Mouse (Mus musculus) erythroblast, adult 5-6 weeks (primary cell): ENCODE results near the gene Gm21964. TPM values are rescaled to one million over a fixed set of nuclear protein-coding genes. Genes with fewer than 3 reads are reported as not detected.

Source experiments
- ATAC-seq: replicated peaks from 2 replicates; pipeline ENCODE4 v1.8.0; 2016; ENCODE audit warnings: moderate number of reproducible peaks, mild to moderate bottlenecking, moderate TSS enrichment, inconsistent platforms; ENCODE audit not compliant: poor library complexity, low FRiP score, severe bottlenecking
- total RNA-seq, 2 experiments: library from RNA; stranded (forward) in 1 of 2; stranded (reverse) in 1 of 2; fragments of 150-400 nt in 1 of 2; fragments of 200-764, 138-1000 nt in 1 of 2; gene quantifications; 2 replicates each; pipeline versions ENCODE4 v1.2.3 to v1.2.4; 2015 to 2017; ENCODE audit warnings: low replicate concordance in 2 of 2

Gm21964 gene
- total RNA-seq, 2 experiments from 2014 or later = not detected

GRCm38 (mm10) chr8:110145538-110145937, 44.5 kb downstream of the Gm21964 start:
- ATAC-seq = no peak; the same call in 1 of the 2 replicates

GRCm38 (mm10) chr8:110152951-110153350, 51.9 kb downstream of the Gm21964 start:
- ATAC-seq = no peak

Other genes with a start within 250 kb of the Gm21964 start
- gene Phlpp2, start 232.7 kb upstream of the Gm21964 start, total RNA-seq (2015; ENCODE audit: low replicate concordance) = 32.1 and 41.6 TPM in 2 replicates
- gene Phlpp2, start 232.7 kb upstream of the Gm21964 start, total RNA-seq (2017; ENCODE audit: low replicate concordance) = 63.2 and 70.5 TPM in 2 replicates
- gene Marveld3, start 139.0 kb upstream of the Gm21964 start, total RNA-seq (2015; ENCODE audit: low replicate concordance) = not detected in 2 replicates
- not detected in 2 replicates for gene Marveld3, start 139.0 kb upstream of the Gm21964 start, total RNA-seq (2017; ENCODE audit: low replicate concordance)
- not detected in 2 replicates for gene Tat, start 110.8 kb upstream of the Gm21964 start, total RNA-seq (2015; ENCODE audit: low replicate concordance)
- not detected in 2 replicates for gene Tat, start 110.8 kb upstream of the Gm21964 start, total RNA-seq (2017; ENCODE audit: low replicate concordance)
- gene Chst4, start 61.5 kb upstream of the Gm21964 start, total RNA-seq (2015; ENCODE audit: low replicate concordance) = not detected in 2 replicates
- gene Chst4, start 61.5 kb upstream of the Gm21964 start, total RNA-seq (2017; ENCODE audit: low replicate concordance) = not detected in 2 replicates
- gene Zfp612, start 21.5 kb upstream of the Gm21964 start, total RNA-seq (2015; ENCODE audit: low replicate concordance) = not detected in 2 replicates
- gene Zfp612, start 21.5 kb upstream of the Gm21964 start, total RNA-seq (2017; ENCODE audit: low replicate concordance) = not detected in 2 replicates
- not detected in 2 replicates for gene Gm17720, start 1.5 kb downstream of the Gm21964 start, total RNA-seq (2015; ENCODE audit: low replicate concordance)
- gene Gm17720, start 1.5 kb downstream of the Gm21964 start, total RNA-seq (2017; ENCODE audit: low replicate concordance) = not detected in 2 replicates
- gene Calb2, start 67.0 kb downstream of the Gm21964 start, total RNA-seq (2015; ENCODE audit: low replicate concordance) = not detected in 2 replicates
- gene Calb2, start 67.0 kb downstream of the Gm21964 start, total RNA-seq (2017; ENCODE audit: low replicate concordance) = not detected in 2 replicates
- 2.9 and 3.5 TPM in 2 replicates for gene Cmtr2, start 114.5 kb downstream of the Gm21964 start, total RNA-seq (2015; ENCODE audit: low replicate concordance)
- 2.0 and 2.2 TPM in 2 replicates for gene Cmtr2, start 114.5 kb downstream of the Gm21964 start, total RNA-seq (2017; ENCODE audit: low replicate concordance)
- 0.19 TPM in 1 of 2 replicates, not detected in the other for gene Hydin, start 165.8 kb downstream of the Gm21964 start, total RNA-seq (2015; ENCODE audit: low replicate concordance)
- gene Hydin, start 165.8 kb downstream of the Gm21964 start, total RNA-seq (2017; ENCODE audit: low replicate concordance) = 0.09 TPM in 1 of 2 replicates, not detected in the other